Mouse (Mus musculus) testis, adult 2 months (tissue): ENCODE measurements around the gene Polr3h.

Experiments used
- CTCF ChIP-seq: fragments of 200-500 bp; IDR thresholded peaks from 2 replicates; pipeline ENCODE4 v1.5.1; 2012; ENCODE audit warnings: low read depth, mild to moderate bottlenecking, inconsistent platforms, low read length, moderate library complexity; ENCODE audit not compliant: control insufficient read depth, insufficient read depth, insufficient replicate concordance
- POLR2A ChIP-seq: fragments of 200-500 bp; IDR thresholded peaks from 2 replicates; pipeline ENCODE4 v1.6.1; 2012; ENCODE audit warnings: low read depth, mild to moderate bottlenecking, inconsistent platforms, low read length, moderate library complexity; ENCODE audit not compliant: control insufficient read depth

DNA sequence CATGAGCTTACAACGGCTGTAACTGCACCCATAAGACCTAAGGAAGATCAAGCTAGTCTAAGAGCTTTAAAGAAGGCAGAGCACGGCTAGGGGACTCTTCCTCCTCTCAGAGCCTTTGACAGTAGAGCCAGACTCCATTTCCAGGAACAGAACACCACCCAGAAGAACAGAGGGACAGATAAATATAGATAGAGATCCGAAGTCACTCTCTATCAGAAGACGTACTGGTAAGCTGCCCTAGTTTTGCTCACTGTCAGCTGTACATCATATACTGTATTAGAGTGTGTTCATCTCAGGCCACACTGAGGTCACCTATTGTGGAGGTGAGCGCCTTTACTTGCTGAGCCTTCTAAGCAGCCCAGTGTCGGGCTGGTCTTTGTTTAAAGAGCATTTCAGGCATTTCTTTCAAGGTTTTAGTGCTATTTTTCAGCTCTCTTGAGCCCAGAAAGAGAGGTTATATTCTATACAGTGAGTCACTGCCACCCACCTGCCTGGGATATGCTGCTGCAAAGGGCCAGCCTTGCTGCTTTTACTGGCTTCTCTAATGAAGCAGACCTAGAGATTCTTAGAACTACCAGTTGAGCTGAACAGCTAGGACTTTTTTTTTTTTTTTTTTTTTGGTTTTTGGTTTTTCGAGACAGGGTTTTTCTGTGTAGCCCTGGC is 34.8 kb downstream of the Polr3h start:
- TF ChIP-seq CTCF (no peak), POLR2A (no peak)
